Mouse (Mus musculus) CH12.LX (cell line): ENCODE data around the gene Tgfbi.

Source experiments
- CHD2 ChIP-seq: IDR thresholded peaks from 2 replicates; pipeline ENCODE4 v1.6.1; 2011; ENCODE audit warnings: low read length, improper control_type of control experiment
- CTCF ChIP-seq, 2 experiments: IDR thresholded peaks in 1 of 2; conservative IDR thresholded peaks in 1 of 2; 2 replicates each; pipeline ENCODE4 v1.5.1; 2011 to 2012; ENCODE audit warnings: low read depth in 2 of 2, low read length in 2 of 2, improper control_type of control experiment in 1 of 2, inconsistent platforms in 1 of 2, mild to moderate bottlenecking in 1 of 2, moderate library complexity in 1 of 2
- ELF1 ChIP-seq: IDR thresholded peaks from 2 replicates; pipeline ENCODE4 v1.6.1; 2014; ENCODE audit warnings: low read depth, mild to moderate bottlenecking, inconsistent platforms, low read length, improper control_type of control experiment
- MEF2A ChIP-seq: IDR thresholded peaks from 2 replicates; pipeline ENCODE4 v1.6.1; 2014; ENCODE audit warnings: low read depth, mild to moderate bottlenecking, inconsistent platforms, low read length, improper control_type of control experiment, borderline replicate concordance
- MYC ChIP-seq: IDR thresholded peaks from 2 replicates; pipeline ENCODE4 v1.6.1; 2011; ENCODE audit warnings: low read depth, mild to moderate bottlenecking, improper control_type of control experiment, low read length
- POLR2A ChIP-seq: IDR thresholded peaks from 2 replicates; pipeline ENCODE4 v1.6.1; 2011; ENCODE audit warnings: low read depth, mild to moderate bottlenecking, improper control_type of control experiment, low read length
- POLR2AphosphoS2 ChIP-seq: IDR thresholded peaks from 2 replicates; pipeline ENCODE4 v1.6.1; 2011; ENCODE audit warnings: low read depth, low read length, improper control_type of control experiment
- SIN3A ChIP-seq: IDR thresholded peaks from 2 replicates; pipeline ENCODE4 v1.6.1; 2012; ENCODE audit warnings: low read length, improper control_type of control experiment, inconsistent platforms
- USF2 ChIP-seq: conservative IDR thresholded peaks from 2 replicates; pipeline ENCODE4 v1.6.1; 2011; ENCODE audit warnings: low read depth, low read length, improper control_type of control experiment

DNA sequence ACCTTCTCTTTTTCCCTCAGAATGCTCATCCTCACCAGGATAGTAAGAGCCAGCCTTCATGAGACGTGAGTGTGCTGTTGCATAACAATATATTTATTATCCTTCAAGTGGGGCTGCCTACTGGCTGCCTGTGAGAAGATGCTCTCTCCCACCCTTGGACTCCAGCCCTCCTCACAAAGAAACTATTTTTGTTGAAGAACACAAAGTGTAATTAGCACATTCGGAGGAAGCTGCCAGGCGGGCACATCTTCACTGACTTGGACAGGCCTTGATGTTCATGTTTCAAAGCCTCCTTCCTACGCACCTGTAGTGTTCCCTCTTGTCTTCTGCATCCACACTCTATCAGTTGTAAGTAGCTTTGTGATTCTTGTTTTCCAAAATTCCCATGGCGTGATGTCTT, 28.9 kb upstream of the Tgfbi start:
- TF ChIP-seq CTCF (conservative IDR thresholded peaks at IDR 0.05 in 1 of 2, IDR thresholded peaks at IDR 0.05 in 1 of 2; ENCODE audit: low read depth in 2 of 2, low read length in 2 of 2) (no peak), POLR2A (no peak), MEF2A (no peak), SIN3A (no peak), POLR2AphosphoS2 (no peak), USF2 (no peak), CHD2 (no peak), MYC (no peak), ELF1 (no peak)
